Mouse (Mus musculus): ENCODE data around the gene Tmem44. TPM values are rescaled to one million over a fixed set of nuclear protein-coding genes. Genes with fewer than 3 reads are reported as not detected.

The Tmem44 gene
- total and polyA plus RNA-seq, 2 experiments: 1.3 to 2.0 TPM

- no peaks in the 10 kb centered on the region for H3K27me3 ChIP-seq (ENCODE audit: control insufficient read depth, insufficient read depth, low read length)
- H3K36me3 ChIP-seq (ENCODE audit: control insufficient read depth, insufficient read depth, low read length): no peaks in the 10 kb centered on the region
- H3K27ac ChIP-seq (replicated peaks; ENCODE audit: insufficient read depth, low read depth, low read length): no peak overlapping the region
- DNase-seq (ENCODE audit: extremely low read depth, low read depth, low spot score): no peak
- TF ChIP-seq POLR2A (IDR thresholded peaks at IDR 0.05; ENCODE audit: extremely low read depth, insufficient read depth, low read length) (no peak), CTCF (IDR thresholded peaks at IDR 0.05; ENCODE audit: low read depth, low read length) (peak; percentile 82)
- H3K4me3 ChIP-seq (ENCODE audit: insufficient read depth, low read depth, low read length): no peak overlapping the region
- H3K79me2 ChIP-seq (ENCODE audit: control insufficient read depth, insufficient read depth, low read length): no peaks in the 10 kb centered on the region
- no peak overlapping the region for H3K9ac ChIP-seq (ENCODE audit: low read depth, low read length)
- WGBS: 27% methylated on average over 10 of the region's 10 CpGs
- no peaks in the 10 kb centered on the region for H3K4me1 ChIP-seq (ENCODE audit: control insufficient read depth, insufficient read depth, low read length)
Observed at GRCm38 (mm10) chr16:30539433-30539832, 11.2 kb downstream of the Tmem44 start.

- Histone ChIP-seq H3K9ac (ENCODE audit: low read depth, low read length) (no peak overlapping the region), H3K27ac (replicated peaks; ENCODE audit: insufficient read depth, low read depth, low read length) (no peak overlapping the region), H3K27me3 (ENCODE audit: control insufficient read depth, insufficient read depth, low read length) (no peaks in the 10 kb centered on the region), H3K4me1 (ENCODE audit: control insufficient read depth, insufficient read depth, low read length) (no peaks in the 10 kb centered on the region), H3K79me2 (ENCODE audit: control insufficient read depth, insufficient read depth, low read length) (no peaks in the 10 kb centered on the region), H3K4me3 (ENCODE audit: insufficient read depth, low read depth, low read length) (no peak overlapping the region), H3K36me3 (ENCODE audit: control insufficient read depth, insufficient read depth, low read length) (no peaks in the 10 kb centered on the region)
- no peak for TF ChIP-seq CTCF (IDR thresholded peaks at IDR 0.05; ENCODE audit: low read depth, low read length)
- TF ChIP-seq POLR2A (IDR thresholded peaks at IDR 0.05; ENCODE audit: extremely low read depth, insufficient read depth, low read length): no peak
- 80% methylated on average over 1 of the region's 1 CpGs for whole genome bisulfite sequencing
- no peak for DNase-seq (ENCODE audit: extremely low read depth, low read depth, low spot score)
Observed at GRCm38 (mm10) chr16:30535075-30535474, 15.6 kb downstream of the Tmem44 start.

GRCm38 (mm10) chr16:30533592-30533991 is 17.1 kb downstream of the Tmem44 start:
- DNase-seq (ENCODE audit: extremely low read depth, low read depth, low spot score): no peak
- 75% methylated on average over 4 of the region's 4 CpGs for WGBS

GRCm38 (mm10) chr16:30532929-30533328 is 17.7 kb downstream of the Tmem44 start:
- no peak overlapping the region for H3K9ac ChIP-seq (ENCODE audit: low read depth, low read length)
- no peak overlapping the region for H3K27ac ChIP-seq (replicated peaks; ENCODE audit: insufficient read depth, low read depth, low read length)
- no peaks in the 10 kb centered on the region for H3K79me2 ChIP-seq (ENCODE audit: control insufficient read depth, insufficient read depth, low read length)
- H3K4me3 ChIP-seq (ENCODE audit: insufficient read depth, low read depth, low read length): no peak overlapping the region
- H3K36me3 ChIP-seq (ENCODE audit: control insufficient read depth, insufficient read depth, low read length): no peaks in the 10 kb centered on the region
- no peaks in the 10 kb centered on the region for H3K4me1 ChIP-seq (ENCODE audit: control insufficient read depth, insufficient read depth, low read length)
- DNase-seq (ENCODE audit: extremely low read depth, low read depth, low spot score): no peak
- no peaks in the 10 kb centered on the region for H3K27me3 ChIP-seq (ENCODE audit: control insufficient read depth, insufficient read depth, low read length)
- 86% methylated on average over 1 of the region's 1 CpGs for WGBS
- TF ChIP-seq CTCF (IDR thresholded peaks at IDR 0.05; ENCODE audit: low read depth, low read length) (no peak), POLR2A (IDR thresholded peaks at IDR 0.05; ENCODE audit: extremely low read depth, insufficient read depth, low read length) (no peak)

More at GRCm38 (mm10) chr16:30533592-30533991, 17.1 kb downstream of the Tmem44 start:
- no peaks in the 10 kb centered on the region for H3K36me3 ChIP-seq (ENCODE audit: control insufficient read depth, insufficient read depth, low read length)
- no peak for TF ChIP-seq POLR2A (IDR thresholded peaks at IDR 0.05; ENCODE audit: extremely low read depth, insufficient read depth, low read length)
- TF ChIP-seq CTCF (IDR thresholded peaks at IDR 0.05; ENCODE audit: low read depth, low read length): no peak
- no peak overlapping the region for H3K27ac ChIP-seq (replicated peaks; ENCODE audit: insufficient read depth, low read depth, low read length)
- H3K79me2 ChIP-seq (ENCODE audit: control insufficient read depth, insufficient read depth, low read length): no peaks in the 10 kb centered on the region
- no peak overlapping the region for H3K9ac ChIP-seq (ENCODE audit: low read depth, low read length)
- no peaks in the 10 kb centered on the region for H3K27me3 ChIP-seq (ENCODE audit: control insufficient read depth, insufficient read depth, low read length)
- H3K4me1 ChIP-seq (ENCODE audit: control insufficient read depth, insufficient read depth, low read length): no peaks in the 10 kb centered on the region
- no peak overlapping the region for H3K4me3 ChIP-seq (ENCODE audit: insufficient read depth, low read depth, low read length)

GRCm38 (mm10) chr16:30531761-30532406 is 18.8 kb downstream of the Tmem44 start:
- Histone ChIP-seq H3K4me3 (ENCODE audit: insufficient read depth, low read depth, low read length) (no peak overlapping the region), H3K79me2 (ENCODE audit: control insufficient read depth, insufficient read depth, low read length) (no peaks in the 10 kb centered on the region), H3K9ac (ENCODE audit: low read depth, low read length) (no peak overlapping the region), H3K4me1 (ENCODE audit: control insufficient read depth, insufficient read depth, low read length) (no peaks in the 10 kb centered on the region), H3K27me3 (ENCODE audit: control insufficient read depth, insufficient read depth, low read length) (no peaks in the 10 kb centered on the region), H3K27ac (replicated peaks; ENCODE audit: insufficient read depth, low read depth, low read length) (no peak overlapping the region), H3K36me3 (ENCODE audit: control insufficient read depth, insufficient read depth, low read length) (no peaks in the 10 kb centered on the region)
- WGBS: 25% methylated on average over 20 of the region's 20 CpGs
- no peak for DNase-seq (ENCODE audit: extremely low read depth, low read depth, low spot score)
- TF ChIP-seq POLR2A (IDR thresholded peaks at IDR 0.05; ENCODE audit: extremely low read depth, insufficient read depth, low read length) (no peak), CTCF (IDR thresholded peaks at IDR 0.05; ENCODE audit: low read depth, low read length) (peak; percentile 89)

- Histone ChIP-seq H3K4me1 (ENCODE audit: control insufficient read depth, insufficient read depth, low read length) (no peaks in the 10 kb centered on the region), H3K36me3 (ENCODE audit: control insufficient read depth, insufficient read depth, low read length) (no peaks in the 10 kb centered on the region), H3K9ac (ENCODE audit: low read depth, low read length) (no peak overlapping the region), H3K27me3 (ENCODE audit: control insufficient read depth, insufficient read depth, low read length) (no peaks in the 10 kb centered on the region), H3K79me2 (ENCODE audit: control insufficient read depth, insufficient read depth, low read length) (no peaks in the 10 kb centered on the region), H3K4me3 (ENCODE audit: insufficient read depth, low read depth, low read length) (no peak overlapping the region), H3K27ac (replicated peaks; ENCODE audit: insufficient read depth, low read depth, low read length) (no peak overlapping the region)
- WGBS: 46% methylated on average over 4 of the region's 4 CpGs
- no peak for TF ChIP-seq POLR2A (IDR thresholded peaks at IDR 0.05; ENCODE audit: extremely low read depth, insufficient read depth, low read length)
- peak; percentile 56 for TF ChIP-seq CTCF (IDR thresholded peaks at IDR 0.05; ENCODE audit: low read depth, low read length)
- no peak for DNase-seq (ENCODE audit: extremely low read depth, low read depth, low spot score)
Observed at GRCm38 (mm10) chr16:30530815-30531214, 19.8 kb downstream of the Tmem44 start.

Measured in liver, adult 2 months (tissue).